Mouse (Mus musculus): ENCODE measurements around the gene Lep.
A peak's percentile ranks its signal among the peaks of the same experiment; 100 is the strongest.

DNA sequence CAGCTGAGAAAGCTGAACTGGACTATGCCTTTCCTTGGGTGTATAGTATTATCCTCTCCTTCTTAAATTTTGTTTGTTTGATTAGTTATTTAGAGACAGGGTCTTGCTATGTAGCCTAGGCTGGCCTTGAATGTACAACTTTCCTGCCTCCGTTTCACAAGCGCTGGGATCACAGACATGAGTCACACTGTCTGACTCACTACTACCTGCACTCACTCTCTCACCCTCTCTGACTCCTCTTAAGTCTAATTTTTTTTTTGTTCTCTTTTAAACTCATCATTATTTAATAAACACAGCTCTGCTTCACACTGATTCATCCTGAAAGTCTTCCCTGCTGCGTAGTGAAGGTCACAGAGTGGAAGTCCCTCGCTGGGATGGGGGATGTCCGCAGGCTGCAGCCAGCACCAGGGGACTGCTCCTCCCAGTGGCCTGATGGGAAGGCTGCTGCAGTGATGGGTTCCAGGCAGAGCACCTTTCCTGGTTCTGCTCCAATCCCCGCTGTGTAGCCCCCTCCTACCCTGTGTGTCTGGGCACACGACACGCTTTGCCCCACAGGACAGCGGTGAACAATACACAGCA lies 22.8 kb downstream of the Lep start:
- TF ChIP-seq CTCF (IDR thresholded peaks at IDR 0.05; ENCODE audit: borderline replicate concordance, insufficient read depth, low read length): peak; percentile 23; the same call in 1 of the 2 replicates
- TF ChIP-seq POLR2A (IDR thresholded peaks at IDR 0.05; ENCODE audit: low read depth, low read length): no peak

All from embryonic fibroblast, embryonic 13.5 days (primary cell).